In the genomic region with DNA sequence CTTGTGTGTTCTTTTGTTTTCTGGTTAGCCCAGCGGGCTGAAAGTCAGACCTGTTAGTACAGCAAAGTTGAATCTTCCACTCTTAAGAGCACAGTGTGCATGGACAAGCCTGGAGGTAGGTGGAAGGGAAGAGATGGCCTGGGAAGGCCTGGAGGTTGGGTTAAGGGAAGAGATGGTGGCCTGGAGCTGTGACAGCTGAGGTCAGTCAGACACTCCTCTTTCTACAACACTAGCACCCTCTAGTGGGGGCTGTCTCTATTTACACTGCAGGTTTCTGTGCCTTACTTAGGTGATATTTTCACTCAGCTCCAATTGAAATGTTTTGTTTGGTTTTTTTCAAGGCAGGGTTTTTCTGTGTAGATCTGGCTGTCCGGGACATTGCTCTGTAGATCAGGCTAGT, we compare ENCODE assay signal across 9 mouse cellular contexts. TPM values are rescaled to one million over a fixed set of nuclear protein-coding genes. Genes with fewer than 3 reads are reported as not detected.
DNase-seq lines count a peak whose midpoint lies in the region; ATAC-seq and TF ChIP-seq lines count a peak whose summit lies in the region.
"Had no signal": no experiment of that assay in that cellular context is flagged by ENCODE, and none has a peak within 500 bp of the region (broad histone marks: within the 10 kb centered on the region; RNA-seq: fewer than 3 reads in every experiment).

No protein-coding gene starts in this region.

- H3K27me3 ChIP-seq in C2C12 (ENCODE audit: control insufficient read depth, insufficient read depth, insufficient read length) = no peaks in the 10 kb centered on the region
- no peaks in the 10 kb centered on the region for H3K27me3 ChIP-seq in kidney, postnatal 0 days (ENCODE audit: insufficient read depth, low read length)

- WGBS in kidney, postnatal 0 days = 62% methylated on average over 2 of the region's 2 CpGs
- 46% methylated on average over 2 of the region's 2 CpGs for WGBS in lung, adult 2 months

- H3K79me2 ChIP-seq in C2C12 (ENCODE audit: control insufficient read depth, insufficient read depth) = no peaks in the 10 kb centered on the region

- no peak overlapping the region for H3K9ac ChIP-seq in kidney, postnatal 0 days (ENCODE audit: low read depth, low read length)
- H3K9ac ChIP-seq: heart, embryonic 15.5 days had no signal

- no peaks in the 10 kb centered on the region for H3K4me1 ChIP-seq in kidney, postnatal 0 days (replicated peaks; ENCODE audit: insufficient read depth, low read length)
- H3K4me1 ChIP-seq in lung, adult 2 months (ENCODE audit: control insufficient read depth, insufficient read depth, low read length) = no peaks in the 10 kb centered on the region

- TF ChIP-seq CTCF in C2C12 (IDR thresholded peaks at IDR 0.05; ENCODE audit: control insufficient read depth, insufficient read depth, insufficient read length) = peak; percentile 40
- peak; percentile 93 for TF ChIP-seq CTCF in kidney, postnatal 0 days (IDR thresholded peaks at IDR 0.05; ENCODE audit: low read depth)
- TF ChIP-seq CTCF in lung, adult 2 months (IDR thresholded peaks at IDR 0.05; ENCODE audit: insufficient read depth, low read length) = peak; percentile 87

- peak; percentile 57; the same call in 1 of the 2 replicates for ATAC-seq in kidney, postnatal 0 days (replicated peaks; ENCODE audit: low FRiP score, low read depth)
- ATAC-seq in erythroblast, adult 5-6 weeks (replicated peaks; ENCODE audit: low FRiP score, poor library complexity, severe bottlenecking) = no peak

- H3ac ChIP-seq in C2C12 (ENCODE audit: control insufficient read depth, insufficient read length, low read depth) = no peak overlapping the region

- H3K4me3 ChIP-seq in C2C12 (ENCODE audit: insufficient read depth, poor library complexity, severe bottlenecking) = no peak overlapping the region
- H3K4me3 ChIP-seq in kidney, postnatal 0 days (replicated peaks; ENCODE audit: low read depth, low read length) = no peak overlapping the region
- H3K4me3 ChIP-seq in lung, adult 2 months (replicated peaks; ENCODE audit: extremely low read depth, low read depth, low read length) = no peak overlapping the region
- H3K4me3 ChIP-seq: heart, embryonic 15.5 days had no signal

- no peak overlapping the region for H3K27ac ChIP-seq in kidney, postnatal 0 days
- H3K27ac ChIP-seq: heart, embryonic 15.5 days had no signal

- peak; percentile 53 for DNase-seq in MEL-GATA-1-ER (ENCODE audit: extremely low read depth, low read depth)
- DNase-seq in cerebellum, adult 8-10 months = peak; percentile 79
- DNase-seq in frontal cortex, postnatal 14 days (ENCODE audit: low spot score in 2 of 2) = peak; percentile 27 to 67
- peak; percentile 94 for DNase-seq in kidney, postnatal 0 days (ENCODE audit: low spot score)
- DNase-seq in lung, adult 2 months = peak; percentile 48
- DNase-seq in retina, embryonic 14.5 days (ENCODE audit: low spot score) = peak; percentile 93

- TF ChIP-seq POLR2A in lung, adult 2 months (IDR thresholded peaks at IDR 0.05; ENCODE audit: borderline replicate concordance, extremely low read depth, low read depth, low read length) = no peak

- H3K36me3 ChIP-seq in C2C12 (ENCODE audit: control insufficient read depth, insufficient read depth) = no peaks in the 10 kb centered on the region
- H3K36me3 ChIP-seq in kidney, postnatal 0 days (ENCODE audit: insufficient read depth, low read length) = no peaks in the 10 kb centered on the region
- H3K36me3 ChIP-seq: heart, embryonic 15.5 days had no signal

- H3K79me3 ChIP-seq in C2C12 (ENCODE audit: low read depth) = no peaks in the 10 kb centered on the region

- no peak overlapping the region for H3K4me2 ChIP-seq in kidney, postnatal 0 days (ENCODE audit: low read length)
- H3K4me2 ChIP-seq: heart, embryonic 15.5 days had no signal

- no peaks in the 10 kb centered on the region for H3K9me3 ChIP-seq in kidney, postnatal 0 days (replicated peaks; ENCODE audit: low read length)
- H3K9me3 ChIP-seq: heart, embryonic 15.5 days had no signal

TF ChIP-seq in C2C12, 6 proteins besides CTCF, POLR2A, EP300 and RAD21:
- no peak for TF ChIP-seq CEBPB (IDR thresholded peaks at IDR 0.05; ENCODE audit: low read depth)
- no peak for TF ChIP-seq MYOD1 (IDR thresholded peaks at IDR 0.05; ENCODE audit: control insufficient read depth, insufficient read length, low read depth)
- no peak for TF ChIP-seq USF1 (IDR thresholded peaks at IDR 0.05; ENCODE audit: low read depth)
- no peak for TF ChIP-seq MYOG (IDR thresholded peaks at IDR 0.05; ENCODE audit: control insufficient read depth, extremely low read depth, insufficient read length)
- no peak for TF ChIP-seq MAX (IDR thresholded peaks at IDR 0.05)
- no peak for TF ChIP-seq FOSL1 (IDR thresholded peaks at IDR 0.05; ENCODE audit: insufficient read depth, low read length, poor library complexity, severe bottlenecking)

RNA-seq across cellular contexts. Expression of a gene that starts 7.5 kb away (rescaled TPM):
- 19.4 TPM for polyA plus RNA-seq in C2C12 (2012; fragmentation: generic; extraction: Trizol)
- 11.0 and 11.8 TPM in 2 replicates for polyA plus RNA-seq in kidney, postnatal 0 days (2015; fragmentation: Nextera tagmentation; extraction: Ambion mirVana)
- polyA plus RNA-seq in lung, adult 2 months (2012; rRNA removed) = 58.8 and 65.7 TPM in 2 replicates
- not detected in 2 replicates for total RNA-seq in erythroblast, adult 5-6 weeks (2015; ENCODE audit: low replicate concordance)
- not detected in 2 replicates for total RNA-seq in erythroblast, adult 5-6 weeks (2017; ENCODE audit: low replicate concordance)

RNA-seq across cellular contexts. Expression of a gene that starts 23.8 kb away (rescaled TPM):
- polyA plus RNA-seq in C2C12 (2012; fragmentation: generic; extraction: Trizol) = 0.89 TPM
- 0.21 and 0.23 TPM in 2 replicates for polyA plus RNA-seq in kidney, postnatal 0 days (2015; fragmentation: Nextera tagmentation; extraction: Ambion mirVana)
- 10.8 and 11.7 TPM in 2 replicates for polyA plus RNA-seq in lung, adult 2 months (2012; rRNA removed)
- 8.3 and 12.5 TPM in 2 replicates for total RNA-seq in erythroblast, adult 5-6 weeks (2015; ENCODE audit: low replicate concordance)
- 2.5 and 7.2 TPM in 2 replicates for total RNA-seq in erythroblast, adult 5-6 weeks (2017; ENCODE audit: low replicate concordance)

Comparison
In these comparisons a context has a peak if more than half of its experiments do, and no peak if none do; other contexts are left out.
1. CTCF ChIP-seq: peak in every context shown above with its lines; median percentile 93 in kidney, postnatal 0 days; 87 in lung, adult 2 months; 40 in C2C12.